Mouse (Mus musculus) layer of hippocampus, adult 2 months (tissue): ENCODE measurements at regions not wholly inside any gene's neighbourhood (a gene's known extent, or its start where the extent isn't known, plus 50 kb on each side); places are given as distances from the start of the nearest gene placed in this dataset.
"Not testable (repeated sequence)": the region's sequence is repeated elsewhere in the genome, so short reads cannot be mapped to it uniquely, and the experiment has no call there.

Source experiments
- DNase-seq, 2 experiments: peaks; one replicate each; pipeline ENCODE4 v3.0.0; 2022; ENCODE audit warnings: low spot score in 2 of 2
- H3K27ac ChIP-seq: fragments of 200-600 bp; 2 replicates; pipeline ENCODE4 v1.8.1; 2022
- H3K4me3 ChIP-seq: fragments of 200-600 bp; 2 replicates; pipeline ENCODE4 v1.8.1; 2022; ENCODE audit warnings: mild to moderate bottlenecking
- CTCF ChIP-seq: fragments of 200-600 bp; conservative IDR thresholded peaks from 2 replicates; pipeline ENCODE4 v1.8.1; 2022; ENCODE audit warnings: antibody characterized with exemption, mild to moderate bottlenecking, moderate library complexity

- no peak overlapping the region for H3K27ac ChIP-seq
- TF ChIP-seq CTCF, result no peak
- DNase-seq, result no peak
- no peak overlapping the region for H3K4me3 ChIP-seq
Observed at GRCm38 (mm10) chr15:16130862-16131261, 597.7 kb upstream of the Cdh9 start.

DNA sequence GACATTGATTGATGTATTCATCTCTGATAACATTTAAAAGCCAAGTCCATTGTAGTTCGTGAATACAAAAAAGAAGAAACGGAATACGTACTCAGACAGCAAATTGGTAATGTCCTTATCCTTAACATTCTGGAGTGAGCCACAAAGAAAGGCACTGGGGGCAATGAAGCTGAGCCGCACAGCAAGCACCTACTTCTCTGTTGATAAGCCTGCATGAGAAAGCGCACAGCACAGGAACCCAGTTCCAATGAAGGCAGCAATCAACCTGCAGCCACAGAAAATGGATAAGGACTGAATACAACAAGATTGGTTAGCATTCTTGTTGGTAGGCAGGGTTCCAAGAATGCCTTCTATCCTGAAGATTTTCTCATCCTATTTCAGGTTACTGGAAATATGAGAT lies 570.4 kb upstream of the Cdh9 start:
- H3K27ac ChIP-seq, result no peak overlapping the region
- no peak for TF ChIP-seq CTCF
- no peak for DNase-seq
- H3K4me3 ChIP-seq, result no peak overlapping the region

GRCm38 (mm10) chr15:16163969-16164368 lies 564.6 kb upstream of the Cdh9 start:
- no peak for TF ChIP-seq CTCF
- no peak for DNase-seq
- Histone ChIP-seq H3K27ac (no peak overlapping the region), H3K4me3 (no peak overlapping the region)

GRCm38 (mm10) chr15:16213354-16213753 lies 515.2 kb upstream of the Cdh9 start:
- no peak for TF ChIP-seq CTCF
- DNase-seq, result no peak
- H3K27ac ChIP-seq, result no peak overlapping the region
- no peak overlapping the region for H3K4me3 ChIP-seq

DNA sequence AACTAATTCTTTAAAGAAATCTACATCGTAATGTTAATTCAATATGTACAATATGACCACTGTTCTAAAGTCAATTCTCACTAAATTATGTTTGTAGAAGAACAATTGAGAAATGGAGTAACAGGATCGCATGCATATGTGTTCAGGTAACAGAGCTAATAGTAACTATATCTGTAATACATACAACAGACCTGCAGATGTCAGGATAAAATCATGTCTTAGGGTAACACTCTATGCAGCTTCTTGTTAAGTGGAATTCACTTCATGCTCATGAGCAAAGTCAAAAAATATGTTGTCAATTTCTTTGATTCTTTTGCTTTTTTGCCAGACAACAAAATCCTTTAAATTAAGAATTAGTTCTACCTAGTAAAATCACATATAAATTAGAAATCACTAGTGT lies 506.9 kb upstream of the Cdh9 start:
- Histone ChIP-seq H3K4me3 (no peak overlapping the region), H3K27ac (no peak overlapping the region)
- TF ChIP-seq CTCF, result peak; percentile 71
- DNase-seq, result no peak

DNA sequence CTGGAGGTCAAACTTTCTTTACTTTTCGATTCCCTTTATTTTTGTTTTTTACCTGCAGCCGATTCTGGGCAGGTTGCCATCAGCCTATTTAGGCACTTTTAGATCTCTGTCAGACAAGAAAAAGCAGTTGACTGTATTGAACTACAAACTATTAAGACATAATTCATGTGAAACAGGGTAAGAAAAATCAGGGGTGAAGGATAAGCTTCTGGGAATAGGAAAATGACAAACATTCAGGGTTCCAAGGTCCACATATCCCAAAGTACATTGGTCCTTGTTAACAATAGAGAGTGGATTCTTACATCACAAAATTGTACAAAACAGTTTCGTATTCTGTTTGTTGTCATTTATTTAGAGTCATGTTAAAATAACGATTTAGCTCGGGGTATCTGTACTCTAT lies 480.0 kb upstream of the Cdh9 start:
- no peak for DNase-seq
- no peak for TF ChIP-seq CTCF
- Histone ChIP-seq H3K4me3 (no peak overlapping the region), H3K27ac (no peak overlapping the region)

DNA sequence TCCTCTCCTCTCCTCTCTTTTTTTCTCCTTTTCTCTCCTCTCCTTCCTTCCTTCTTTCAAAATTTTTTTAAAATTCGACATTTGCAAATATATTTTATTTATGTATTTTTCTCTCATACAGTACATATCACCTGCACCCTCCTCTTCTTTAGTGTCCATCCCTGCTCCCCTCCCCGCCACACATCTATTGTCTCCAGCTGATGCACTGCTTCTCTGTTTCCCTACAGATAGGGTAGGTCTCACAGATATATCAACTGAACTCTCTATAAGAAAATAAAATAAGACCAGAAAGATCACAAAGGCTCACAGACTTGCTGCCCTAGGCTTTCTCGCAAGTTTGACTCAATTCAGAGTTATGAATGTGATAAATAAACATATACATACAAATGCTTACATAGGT lies 443.4 kb upstream of the Cdh9 start:
- Histone ChIP-seq H3K4me3 (no peak overlapping the region), H3K27ac (no peak overlapping the region)
- DNase-seq, result no peak
- TF ChIP-seq CTCF, result no peak

GRCm38 (mm10) chr15:16294553-16294952 lies 434.0 kb upstream of the Cdh9 start:
- not testable (repeated sequence) for H3K4me3 ChIP-seq, H3K27ac ChIP-seq, DNase-seq

- Histone ChIP-seq H3K4me3 (no peak overlapping the region), H3K27ac (no peak overlapping the region)
- DNase-seq, result no peak
- TF ChIP-seq CTCF, result no peak
Observed at GRCm38 (mm10) chr15:16309678-16310077, 418.9 kb upstream of the Cdh9 start.

- no peak for TF ChIP-seq CTCF
- Histone ChIP-seq H3K27ac (no peak overlapping the region), H3K4me3 (no peak overlapping the region)
- DNase-seq, result no peak
Observed at GRCm38 (mm10) chr15:16311956-16312646, 416.5 kb upstream of the Cdh9 start.

DNA sequence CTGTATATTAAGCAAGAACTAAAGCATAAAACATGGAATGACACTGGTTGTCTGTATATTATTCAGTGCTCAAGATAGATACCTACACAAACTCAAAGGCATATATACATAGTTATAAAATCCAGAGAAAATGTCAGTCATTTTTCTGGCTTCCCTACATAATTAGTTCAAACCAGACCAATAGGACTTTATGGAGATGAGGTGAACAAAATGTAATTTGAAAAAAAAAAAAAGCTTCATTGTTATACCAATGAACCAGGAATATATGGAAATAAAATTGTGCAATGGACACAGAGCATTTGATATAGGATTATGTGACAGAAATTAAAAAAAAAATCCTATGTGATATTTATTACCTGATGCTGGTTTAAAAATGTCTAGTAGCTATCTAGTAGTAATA lies 415.8 kb upstream of the Cdh9 start:
- no peak for DNase-seq
- no peak overlapping the region for H3K27ac ChIP-seq
- H3K4me3 ChIP-seq, result no peak overlapping the region
- TF ChIP-seq CTCF, result no peak

- Histone ChIP-seq H3K4me3 (no peak overlapping the region), H3K27ac (no peak overlapping the region)
- no peak for DNase-seq
- no peak for TF ChIP-seq CTCF
Observed at GRCm38 (mm10) chr15:16313818-16314217, 414.7 kb upstream of the Cdh9 start.

DNA sequence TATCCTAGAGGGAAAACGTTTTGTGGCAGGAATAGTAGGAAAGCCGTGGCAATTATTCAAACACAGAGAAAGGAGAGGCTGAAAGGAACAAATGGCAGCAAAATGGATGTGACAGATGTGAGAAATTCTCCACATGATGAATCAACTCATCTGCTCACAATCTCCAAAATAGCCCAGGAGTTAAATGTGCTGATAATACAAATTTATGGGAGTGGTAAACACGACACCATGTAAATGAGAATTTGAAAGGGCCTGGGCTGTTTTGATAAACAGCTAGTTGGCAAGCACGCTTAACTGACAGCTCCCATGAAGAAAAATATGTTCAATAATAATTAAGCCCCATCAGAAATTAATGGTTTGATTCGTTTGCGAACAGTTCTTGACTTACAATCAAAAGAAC lies 413.9 kb upstream of the Cdh9 start:
- H3K27ac ChIP-seq, result peak overlapping the region; percentile 37; the same call in 1 of the 2 replicates
- no peak for DNase-seq
- no peak overlapping the region for H3K4me3 ChIP-seq
- TF ChIP-seq CTCF, result no peak

DNA sequence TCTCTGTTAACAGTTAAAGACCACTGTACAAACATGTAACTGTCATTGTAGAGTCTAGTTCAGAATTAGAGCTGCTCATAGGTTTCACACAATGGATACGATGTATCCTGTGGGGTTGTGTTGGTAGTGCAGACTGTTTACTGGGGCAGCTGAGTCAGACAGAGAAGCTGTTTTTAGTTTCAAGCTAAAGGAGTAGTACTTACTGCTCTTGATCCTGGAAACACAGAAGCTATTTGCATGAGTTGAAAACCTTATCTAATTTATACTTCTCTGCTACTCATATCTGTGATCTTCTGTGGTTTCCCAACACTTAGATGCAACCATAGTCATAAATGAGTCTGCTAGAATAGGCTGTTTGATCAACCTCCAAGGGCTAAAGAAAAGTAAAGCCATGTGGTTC lies 413.5 kb upstream of the Cdh9 start:
- DNase-seq, result no peak
- H3K4me3 ChIP-seq, result no peak overlapping the region
- TF ChIP-seq CTCF, result no peak
- H3K27ac ChIP-seq, result peak overlapping the region; percentile 37; the same call in 1 of the 2 replicates

DNA sequence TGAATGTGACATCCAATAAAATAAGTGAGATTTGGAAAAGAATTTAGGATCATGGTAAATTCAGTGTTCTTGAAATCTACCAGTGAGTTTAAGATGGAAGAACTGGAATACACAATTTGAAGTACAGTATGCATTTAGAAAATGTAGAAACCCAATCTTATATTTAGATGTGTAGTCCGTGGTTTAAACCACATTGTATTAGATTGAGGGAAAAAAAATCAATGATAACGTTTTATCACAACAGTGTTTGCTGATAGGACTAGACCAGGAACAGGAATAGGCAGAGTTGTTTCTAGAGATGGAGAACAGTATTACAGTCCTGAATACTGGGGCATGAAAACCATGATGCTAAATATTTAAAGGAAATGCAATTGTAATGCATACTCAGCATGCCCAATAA lies 402.2 kb upstream of the Cdh9 start:
- H3K4me3 ChIP-seq, result no peak overlapping the region
- no peak for DNase-seq
- no peak overlapping the region for H3K27ac ChIP-seq
- TF ChIP-seq CTCF, result no peak
